Mouse (Mus musculus): ENCODE data around the gene Tmem8b.
A peak's percentile ranks its signal among the peaks of the same experiment; 100 is the strongest.

The Tmem8b gene

DNA sequence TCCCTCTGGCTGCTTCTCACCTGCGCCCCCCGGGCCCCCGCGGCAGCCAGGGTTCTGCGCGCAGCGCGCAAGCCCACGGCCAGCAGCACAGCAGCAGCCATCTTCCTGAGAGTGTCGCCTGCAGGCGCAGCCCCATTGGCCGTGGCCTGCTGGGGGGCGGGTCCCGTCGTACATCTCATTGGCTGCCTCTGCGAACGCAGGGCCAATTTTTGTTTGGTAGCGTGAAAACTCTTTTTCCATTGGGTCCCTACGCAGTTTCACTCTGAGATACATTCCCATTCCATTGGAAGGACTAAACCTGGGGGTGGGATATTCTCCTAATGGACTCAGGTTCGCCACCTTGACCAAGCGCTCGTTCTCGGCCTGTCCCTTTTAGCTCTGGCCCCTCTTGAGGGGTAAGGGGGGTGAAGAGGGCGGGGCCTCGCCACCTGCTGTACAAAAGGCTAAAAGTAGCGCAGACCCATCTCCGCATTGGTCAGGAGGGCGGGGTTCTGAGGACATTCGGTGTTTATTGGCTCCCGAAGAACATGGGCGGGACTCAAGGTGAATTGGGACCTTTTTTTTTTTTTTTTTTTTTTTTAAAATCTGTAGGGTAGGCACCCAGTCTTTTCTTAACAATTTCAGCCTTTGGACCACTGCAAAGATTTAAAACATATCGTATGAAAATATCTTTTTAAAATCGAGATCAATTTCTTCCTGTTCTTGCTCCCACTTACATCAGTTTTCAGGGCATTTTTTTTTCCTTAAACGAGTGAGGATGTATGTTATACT, 12.2 kb upstream of the Tmem8b start, which contains the start of gene Hint2:
Gene Hint2 (minus strand): TSS at position 128 of the 771 bp plus-strand sequence.
- peak; percentile 83 for DNase-seq (ENCODE audit: extremely low read depth, low read depth, low spot score)

DNA sequence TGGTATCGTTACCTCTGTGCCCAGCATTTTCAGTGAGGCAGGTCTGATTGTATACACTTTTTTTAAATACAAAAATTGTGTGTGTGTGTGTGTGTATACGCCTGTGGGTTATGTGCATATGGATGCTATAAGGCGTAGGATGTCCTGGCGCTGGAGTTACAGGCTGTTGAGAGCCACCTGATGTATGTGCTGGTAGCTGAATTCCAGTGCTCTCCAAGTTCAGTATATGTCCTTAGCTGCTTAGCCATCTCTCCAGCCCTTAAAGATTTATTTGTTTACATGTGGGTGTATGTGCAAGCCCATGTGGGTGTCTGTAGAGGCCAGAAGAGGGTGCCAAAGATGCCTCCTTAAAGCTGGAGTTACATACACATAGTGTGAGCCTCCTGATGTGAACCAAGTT, 11.6 kb upstream of the Tmem8b start:
- DNase-seq (ENCODE audit: extremely low read depth, low read depth, low spot score) = no peak

DNA sequence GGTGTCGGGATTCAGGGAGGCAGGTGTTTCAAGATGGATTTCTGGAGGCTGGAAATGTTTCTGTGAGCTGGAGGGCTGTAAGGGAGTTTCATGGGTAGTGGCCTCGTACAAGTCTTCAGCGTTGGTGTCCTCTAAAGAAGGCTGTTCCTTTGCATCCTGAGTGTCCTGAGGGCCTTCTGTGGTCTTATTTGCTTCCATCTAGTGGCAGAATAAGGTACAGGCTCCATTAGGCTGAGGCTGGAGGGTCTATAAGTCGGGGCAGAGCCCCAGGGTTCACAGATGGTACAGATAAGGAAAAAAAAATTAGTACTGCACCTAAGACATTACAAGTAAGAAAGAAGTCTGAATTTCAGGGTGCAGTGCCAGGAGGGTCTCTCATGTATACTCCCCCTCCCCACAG, 2.4 kb upstream of the Tmem8b start:
- DNase-seq (ENCODE audit: extremely low read depth, low read depth, low spot score) = no peak

DNA sequence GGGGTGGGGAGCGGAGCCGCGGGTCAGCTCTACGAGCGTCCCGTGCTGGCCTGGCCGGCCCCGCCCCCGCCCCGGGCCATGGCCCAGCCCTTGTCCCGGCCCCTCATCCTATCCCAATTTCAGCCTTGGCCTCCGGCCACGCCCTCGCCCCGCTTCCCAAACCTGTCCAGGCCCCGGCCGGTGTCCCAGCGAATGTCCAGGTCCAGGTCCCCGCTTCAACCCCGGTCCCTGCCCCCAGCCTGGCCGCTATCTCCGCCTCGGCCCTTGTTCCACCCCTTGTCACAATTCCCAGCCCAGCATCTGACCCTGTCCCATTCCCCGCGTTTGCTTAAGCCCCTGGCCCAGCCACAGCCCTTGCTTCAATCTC, 640 bp downstream of the Tmem8b start:
- no peak for DNase-seq (ENCODE audit: extremely low read depth, low read depth, low spot score)

DNA sequence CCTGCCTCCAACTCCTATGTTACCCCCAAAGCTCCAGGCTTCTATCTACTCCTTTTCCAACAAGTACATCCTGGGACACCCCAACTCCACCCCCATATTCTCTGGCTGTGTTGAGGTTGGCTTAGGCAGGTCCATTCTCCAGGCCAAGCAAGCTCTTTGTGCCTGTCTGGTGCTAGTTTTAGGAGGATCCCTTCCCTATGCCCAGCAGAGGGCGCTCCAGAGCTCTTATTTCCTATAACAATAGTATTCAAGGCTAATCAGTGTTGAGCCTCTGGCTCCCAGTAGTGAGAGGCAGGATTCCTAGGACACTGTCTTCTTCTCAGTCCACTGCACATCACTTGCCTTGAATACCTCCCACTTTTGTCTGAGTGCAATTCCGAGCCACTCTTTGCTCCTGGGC, 3.3 kb downstream of the Tmem8b start:
- no peak for DNase-seq (ENCODE audit: extremely low read depth, low read depth, low spot score)

DNA sequence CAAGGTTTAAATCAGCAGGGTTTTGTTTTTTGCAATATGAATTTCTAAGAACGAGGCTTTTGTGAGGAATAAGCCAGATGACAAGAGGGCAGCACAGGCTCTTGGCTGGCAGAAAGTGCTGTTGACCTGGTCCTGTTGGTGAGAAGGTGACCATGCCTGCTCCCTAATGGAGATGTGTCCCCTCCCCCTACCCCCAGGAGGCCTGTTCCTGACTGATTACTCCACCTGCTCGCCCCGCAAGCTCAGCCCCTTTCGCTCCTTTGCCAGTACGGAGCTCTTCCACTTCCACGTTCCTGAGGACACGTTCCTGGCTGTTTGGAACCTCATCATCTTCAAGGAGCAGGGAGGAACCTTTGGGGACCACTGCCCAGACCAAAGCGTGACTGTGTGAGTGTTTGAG, 4.9 kb downstream of the Tmem8b start:
- no peak for DNase-seq (ENCODE audit: extremely low read depth, low read depth, low spot score)

DNA sequence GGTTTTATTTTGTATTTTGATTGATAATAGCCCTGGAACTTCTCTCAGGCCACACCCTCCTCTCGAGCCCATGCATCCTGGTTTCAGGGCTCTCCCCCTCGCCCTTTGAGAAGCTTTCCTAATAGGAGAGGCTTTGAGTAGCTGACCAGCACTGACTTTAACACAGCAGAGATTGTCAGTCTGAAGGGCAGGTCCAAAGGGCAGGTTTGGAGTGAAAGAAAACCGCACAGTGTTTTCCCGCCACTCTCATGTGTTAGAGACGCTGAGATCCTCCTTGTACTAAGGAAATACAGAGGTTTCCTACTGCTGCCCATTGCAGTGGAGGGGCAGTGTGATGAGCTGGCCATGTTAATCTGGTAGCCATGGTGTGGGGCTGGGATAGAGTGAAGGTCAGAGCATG, 6.2 kb downstream of the Tmem8b start:
- DNase-seq (ENCODE audit: extremely low read depth, low read depth, low spot score) = no peak

DNA sequence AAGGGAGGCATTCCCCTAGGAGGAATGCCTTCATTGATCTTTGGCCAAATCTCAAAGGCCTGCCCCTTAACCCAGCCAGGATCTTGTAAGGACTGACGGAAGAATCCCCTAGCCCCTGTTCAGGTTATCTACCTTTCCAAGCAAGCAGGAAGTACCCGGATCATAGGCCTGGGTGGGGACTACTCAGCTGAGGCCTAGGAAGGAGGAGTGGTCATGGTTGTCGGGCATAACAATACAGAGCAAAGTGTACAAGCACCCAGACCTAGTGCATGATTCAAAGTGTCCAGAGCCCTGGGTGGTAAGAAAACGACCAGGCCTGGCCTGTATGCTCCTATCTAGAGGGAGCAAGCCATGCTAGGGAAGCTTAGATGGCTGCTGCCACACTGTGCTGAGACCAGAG, 6.8 kb downstream of the Tmem8b start:
- DNase-seq (ENCODE audit: extremely low read depth, low read depth, low spot score) = no peak

DNA sequence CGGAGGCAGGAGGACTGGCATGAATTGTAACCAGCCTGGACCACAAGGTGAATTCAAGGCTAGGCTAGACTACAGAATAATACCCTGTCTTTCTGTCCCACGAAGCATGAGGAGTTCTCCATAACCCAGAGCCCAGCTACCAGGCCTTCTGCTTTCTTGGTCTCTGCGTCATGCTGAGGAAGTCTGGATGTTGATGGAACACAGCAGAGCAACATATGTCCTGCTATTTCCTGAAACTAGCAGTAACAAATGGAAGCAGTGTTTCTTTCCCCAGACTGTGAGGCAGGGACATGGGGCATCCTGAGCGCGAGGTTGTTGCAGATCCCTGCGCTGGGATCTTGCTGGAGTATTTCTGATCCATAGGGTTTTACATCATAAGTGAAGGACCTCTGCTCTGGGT, 9.8 kb downstream of the Tmem8b start:
- no peak for DNase-seq (ENCODE audit: extremely low read depth, low read depth, low spot score)

DNA sequence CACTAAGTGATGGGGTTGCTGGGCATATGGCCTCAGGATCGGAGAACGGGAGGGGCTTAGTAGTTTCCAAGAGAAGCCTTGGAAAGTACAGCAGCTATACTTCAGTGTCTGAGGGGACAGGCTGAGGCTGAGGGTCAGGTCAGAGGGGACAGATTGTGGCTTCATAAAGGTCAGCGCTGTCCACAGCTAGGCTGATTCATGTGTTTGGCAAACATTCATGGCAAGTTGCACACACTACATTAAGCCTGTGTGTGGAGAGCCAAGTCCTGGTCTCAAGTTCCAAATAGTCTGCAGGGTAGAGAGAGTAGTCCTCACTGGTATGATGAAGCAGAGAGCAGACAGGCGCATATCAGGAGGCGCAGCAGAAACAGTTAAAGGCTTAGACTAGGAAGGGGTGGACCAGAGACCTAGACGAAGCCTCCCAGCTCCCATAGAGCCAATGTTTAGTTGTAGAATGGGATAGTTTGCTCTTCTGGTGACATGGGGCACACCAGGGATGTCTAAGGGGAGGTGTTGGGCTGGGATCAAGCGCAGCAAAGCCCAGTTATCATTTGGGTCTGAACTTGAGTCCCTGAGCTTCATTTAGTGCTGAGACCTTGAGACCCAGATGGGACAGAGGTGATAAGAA, 10.8 kb downstream of the Tmem8b start:
- no peak for DNase-seq (ENCODE audit: extremely low read depth, low read depth, low spot score)

DNA sequence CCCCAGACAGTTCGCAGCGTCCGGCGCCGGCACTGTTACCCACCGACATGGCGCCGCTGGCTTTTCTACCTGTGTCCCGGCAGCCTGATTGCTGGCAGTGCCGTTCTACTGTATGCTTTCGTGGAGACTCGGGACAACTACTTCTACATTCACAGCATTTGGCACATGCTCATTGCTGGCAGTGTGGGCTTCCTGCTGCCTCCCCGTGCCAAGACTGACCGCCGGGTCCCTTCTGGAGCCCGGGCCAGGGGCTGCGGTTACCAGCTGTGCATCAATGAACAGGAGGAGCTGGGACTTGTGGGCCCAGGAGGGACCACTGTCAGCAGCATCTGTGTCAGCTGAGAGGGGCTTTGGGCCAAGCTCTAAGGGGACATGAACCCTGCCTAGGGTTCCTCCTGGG, 21.2 kb downstream of the Tmem8b start:
- no peak for DNase-seq (ENCODE audit: extremely low read depth, low read depth, low spot score)

DNA sequence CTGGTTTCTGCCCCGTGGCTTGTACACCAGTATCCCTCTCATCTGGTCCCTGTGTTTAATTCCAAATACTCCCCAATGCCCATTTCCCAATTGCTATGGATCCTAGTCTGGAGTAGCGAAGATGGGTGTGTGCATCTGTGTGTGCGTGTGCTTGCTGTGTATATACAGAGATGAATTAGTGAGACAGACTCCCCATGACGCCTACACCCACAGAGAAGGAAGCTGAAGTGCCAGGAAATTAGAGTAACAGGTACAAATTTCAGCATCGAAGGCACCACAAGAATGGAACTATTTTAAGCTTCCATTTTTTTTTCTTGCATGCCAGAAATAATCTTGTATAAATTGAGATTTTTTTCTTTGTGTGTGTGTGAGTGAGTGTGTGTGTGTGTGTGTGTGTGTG, 22.3 kb downstream of the Tmem8b start:
- no peak for DNase-seq (ENCODE audit: extremely low read depth, low read depth, low spot score)

DNA sequence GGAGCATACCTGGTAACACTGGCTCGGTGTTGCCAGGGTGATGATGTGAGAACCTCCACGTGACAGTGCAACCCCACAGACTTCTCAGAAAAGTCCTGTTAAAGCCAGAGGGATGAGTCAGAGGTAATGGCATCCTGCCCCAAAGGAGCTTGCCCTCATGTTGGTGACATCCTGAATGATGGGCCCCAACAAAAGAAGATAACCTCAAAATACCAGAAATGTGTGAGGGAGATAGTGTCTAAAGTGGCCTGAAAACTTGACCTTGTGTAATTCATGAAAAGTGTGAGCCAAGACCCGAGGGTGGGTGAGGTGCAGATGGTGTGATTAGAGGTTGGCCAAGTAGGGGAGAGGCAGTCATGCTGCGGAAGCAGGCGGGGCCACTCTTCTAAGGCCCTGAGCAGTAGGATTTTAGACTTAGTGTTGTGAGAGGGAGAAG, 25.1 kb downstream of the Tmem8b start:
- peak; percentile 54 for DNase-seq (ENCODE audit: extremely low read depth, low read depth, low spot score)

DNA sequence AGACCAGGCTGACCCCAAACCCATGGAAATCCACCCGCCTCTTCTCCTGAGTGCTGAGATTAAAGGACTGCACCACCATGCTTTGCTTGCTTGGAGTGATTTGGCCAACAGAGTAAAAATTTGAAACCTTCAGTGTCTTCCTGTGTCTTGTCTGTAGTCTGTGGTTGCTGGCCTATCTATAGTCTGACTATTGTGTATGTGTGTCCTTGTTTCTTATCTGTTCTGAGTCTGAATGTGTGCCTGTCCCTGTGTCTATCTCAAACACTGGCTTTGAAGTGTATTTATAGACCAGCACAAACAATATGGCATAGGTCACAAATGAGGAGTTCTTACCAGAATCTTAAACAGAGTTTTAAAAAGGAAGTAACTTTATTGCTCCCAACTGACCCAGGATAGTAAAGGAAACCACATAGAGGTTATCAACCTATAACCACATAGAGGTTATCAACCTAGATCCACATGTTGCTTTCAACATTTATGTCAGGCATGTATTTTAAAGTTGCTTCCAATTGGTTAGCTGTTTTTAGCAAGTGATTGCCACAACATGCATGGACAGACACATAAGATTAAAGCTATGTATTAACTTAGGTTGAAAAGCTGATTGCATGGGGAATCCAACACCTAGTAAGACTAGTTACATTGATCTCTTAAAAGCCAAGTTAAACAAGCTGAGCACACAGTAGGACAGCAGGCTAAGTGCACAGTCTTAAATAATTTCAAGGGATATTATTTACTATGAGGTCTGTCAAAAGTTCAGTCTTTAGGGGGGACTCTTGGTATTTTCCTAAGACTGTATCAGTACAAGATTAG, 25.9 kb downstream of the Tmem8b start:
- no peak for DNase-seq (ENCODE audit: extremely low read depth, low read depth, low spot score)

DNA sequence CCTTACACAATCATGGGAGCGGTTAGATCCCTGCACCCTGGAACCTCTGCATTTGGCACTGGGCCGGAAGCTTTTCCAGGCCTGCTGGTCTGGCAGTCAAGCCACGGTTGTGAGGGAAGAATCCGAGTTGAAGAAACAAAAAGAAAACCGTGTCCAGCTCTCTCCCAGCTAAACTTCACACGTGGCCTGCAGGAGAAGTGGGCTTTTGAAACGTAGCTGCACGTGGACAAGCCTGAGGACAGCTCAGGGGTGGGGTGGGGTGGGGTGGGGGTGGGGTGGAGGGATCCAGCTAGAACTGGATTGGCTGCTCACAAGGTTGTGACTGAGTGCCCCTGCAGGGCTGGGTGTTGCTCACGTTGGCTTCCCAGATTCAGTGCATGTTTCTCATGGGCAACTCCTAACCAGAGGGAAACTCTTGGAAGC, 26.5 kb downstream of the Tmem8b start:
- no peak for DNase-seq (ENCODE audit: extremely low read depth, low read depth, low spot score)

DNA sequence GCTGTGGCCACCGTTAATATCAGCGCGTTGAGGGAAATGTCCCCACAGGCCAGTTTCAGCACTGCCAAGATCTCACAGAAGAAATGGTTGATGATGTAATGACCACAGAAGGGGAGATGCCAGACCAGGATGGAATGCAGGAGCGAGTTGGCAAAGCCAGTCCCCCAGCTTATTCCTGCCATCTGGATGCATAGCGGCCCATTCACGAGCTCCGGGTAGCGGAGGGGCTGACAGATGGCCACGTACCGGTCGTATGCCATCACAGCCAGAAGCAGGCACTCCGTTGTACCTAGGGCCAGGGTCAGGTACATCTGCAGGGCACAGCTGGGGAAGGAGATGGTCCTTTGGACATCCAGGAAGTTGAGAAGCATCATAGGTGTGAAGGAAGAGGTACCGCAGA, 27.8 kb downstream of the Tmem8b start:
- no peak for DNase-seq (ENCODE audit: extremely low read depth, low read depth, low spot score)

DNA sequence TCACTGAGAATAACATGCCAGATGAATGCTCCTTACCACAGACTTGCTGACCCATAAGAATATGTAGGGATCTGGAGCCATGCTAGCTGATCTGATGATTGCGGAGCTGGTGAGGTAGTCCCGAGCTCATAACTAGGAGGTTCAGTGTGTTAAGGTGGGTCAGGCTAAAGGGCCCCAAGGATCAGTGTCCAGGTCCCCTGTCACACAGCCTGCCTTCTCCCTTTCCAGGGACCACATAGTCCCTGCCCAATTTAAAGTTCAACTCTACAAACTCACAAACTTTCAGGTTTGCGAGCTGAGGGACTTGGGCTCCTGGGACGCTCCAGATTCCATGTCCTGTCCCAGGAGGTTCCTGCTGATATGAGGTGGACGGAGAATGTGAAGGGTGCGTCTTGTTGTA, 31.9 kb downstream of the Tmem8b start, which contains the start of gene Olfr70:
Gene Olfr70 (minus strand): TSS at position 101 of the 400 bp plus-strand sequence.
- DNase-seq (ENCODE audit: extremely low read depth, low read depth, low spot score) = no peak

DNA sequence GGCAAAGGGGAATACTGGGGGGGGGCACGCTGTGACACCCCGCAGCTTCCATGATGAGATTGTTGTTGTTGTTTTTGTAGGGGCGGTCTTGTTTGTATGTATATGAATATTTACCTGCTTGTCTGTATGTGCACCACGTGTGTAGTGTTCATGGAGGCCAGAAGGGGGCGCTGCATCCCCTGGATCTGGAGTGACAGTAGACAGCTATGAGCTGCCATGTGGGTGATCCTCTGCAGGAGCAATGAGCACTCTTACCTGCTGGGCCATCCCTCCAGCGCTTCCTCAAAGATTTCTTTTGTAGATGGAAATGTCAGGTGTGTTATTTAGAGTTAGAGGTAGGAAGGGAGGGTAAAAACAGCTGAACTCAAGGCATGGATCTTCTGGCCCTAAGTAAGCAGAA, 34.7 kb downstream of the Tmem8b start:
- DNase-seq (ENCODE audit: extremely low read depth, low read depth, low spot score) = no peak

DNA sequence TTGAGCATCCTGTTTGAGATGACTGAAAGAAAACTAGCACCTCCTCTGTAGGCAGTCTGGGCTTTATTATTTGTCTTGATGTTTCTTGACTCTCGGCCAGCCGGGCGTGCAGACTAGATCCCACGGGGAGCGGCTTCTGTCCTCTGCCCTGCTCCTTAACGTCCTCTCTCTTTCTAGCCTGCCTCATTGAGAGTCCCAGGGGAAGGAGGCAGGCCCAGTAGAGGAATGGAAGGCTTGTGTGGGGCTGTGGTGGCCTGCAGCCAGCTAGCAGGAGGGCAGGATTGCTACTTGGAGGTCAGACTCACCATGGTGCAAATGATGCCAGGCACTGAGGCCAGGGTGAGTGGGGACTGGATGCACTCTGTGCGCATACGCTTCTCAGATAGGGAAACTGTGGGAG, 35.1 kb downstream of the Tmem8b start:
- DNase-seq (ENCODE audit: extremely low read depth, low read depth, low spot score) = no peak

DNA sequence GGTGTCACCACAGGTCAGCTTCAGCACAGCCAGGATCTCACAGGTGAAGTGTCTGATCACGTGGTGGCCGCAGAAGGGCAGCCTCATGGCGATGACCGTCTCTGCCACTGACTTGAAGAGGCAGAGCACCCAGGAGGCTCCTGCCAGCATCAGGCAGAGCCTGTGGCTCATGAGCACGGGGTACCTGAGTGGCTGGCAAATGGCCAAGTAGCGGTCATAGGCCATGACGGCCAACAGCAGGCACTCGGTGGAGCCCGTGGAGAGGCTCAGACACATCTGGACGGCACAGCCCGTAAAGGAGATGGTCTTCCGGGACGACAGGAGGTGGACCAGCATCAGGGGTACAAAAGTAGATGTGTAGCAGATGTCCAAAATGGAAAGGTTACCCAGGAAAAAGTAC, 37.2 kb downstream of the Tmem8b start:
- DNase-seq (ENCODE audit: extremely low read depth, low read depth, low spot score) = no peak

DNA sequence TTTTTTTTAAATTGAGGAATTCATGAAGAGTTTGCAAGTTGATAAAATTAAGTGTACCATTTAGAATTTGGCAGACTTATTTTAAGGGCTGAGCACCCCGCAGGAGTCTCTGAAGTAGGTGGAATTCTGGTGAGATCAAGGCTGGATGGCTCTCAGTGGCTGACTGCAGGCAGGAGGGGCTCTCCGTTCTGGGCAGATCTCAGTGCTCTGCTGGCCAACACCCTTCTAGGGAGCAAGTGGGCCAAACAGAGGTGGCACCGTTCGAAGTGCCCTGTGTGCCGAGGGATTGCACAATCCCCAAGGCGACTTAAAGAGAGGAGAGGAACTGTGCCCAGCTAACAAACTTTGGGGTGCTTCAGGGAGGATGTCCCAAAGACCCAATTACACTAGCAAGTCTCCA, 41.1 kb downstream of the Tmem8b start, which contains the start of gene Olfr71:
Gene Olfr71 (minus strand): TSS at position 387 of the 400 bp plus-strand sequence.
- no peak for DNase-seq (ENCODE audit: extremely low read depth, low read depth, low spot score)

DNA sequence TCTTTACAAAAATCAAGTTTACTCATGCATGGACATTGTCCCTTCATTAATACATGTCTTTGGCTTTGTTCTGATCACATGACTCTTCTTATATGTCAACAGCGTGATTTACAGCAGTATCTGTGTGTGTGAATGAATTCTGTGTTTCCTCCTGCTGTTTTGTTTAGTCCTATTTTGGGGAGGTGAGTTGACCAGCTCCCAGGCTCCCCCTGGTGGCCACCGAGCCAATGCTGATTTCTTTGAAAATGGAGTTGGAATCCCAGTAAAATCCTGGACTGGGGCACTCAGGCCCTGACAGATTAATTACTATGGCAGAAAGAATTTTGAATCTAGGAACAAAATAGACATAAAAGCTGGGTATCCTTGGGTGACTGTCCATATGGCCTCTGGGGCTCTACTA, 43.0 kb downstream of the Tmem8b start:
- DNase-seq (ENCODE audit: extremely low read depth, low read depth, low spot score) = no peak

Data from fat pad, adult 2 months (tissue).